Mouse (Mus musculus) frontal cortex, postnatal 25 days (tissue): ENCODE results near the gene Syt2.

ENCODE experiments used
- DNase-seq, 2 experiments: peaks; one replicate each; pipeline ENCODE4 v3.0.0; 2022; ENCODE audit warnings: low spot score in 2 of 2

Gene Syt2

GRCm38 (mm10) chr1:134741946-134742661 is 95.6 kb downstream of the Syt2 start:
- no peak for DNase-seq

DNA sequence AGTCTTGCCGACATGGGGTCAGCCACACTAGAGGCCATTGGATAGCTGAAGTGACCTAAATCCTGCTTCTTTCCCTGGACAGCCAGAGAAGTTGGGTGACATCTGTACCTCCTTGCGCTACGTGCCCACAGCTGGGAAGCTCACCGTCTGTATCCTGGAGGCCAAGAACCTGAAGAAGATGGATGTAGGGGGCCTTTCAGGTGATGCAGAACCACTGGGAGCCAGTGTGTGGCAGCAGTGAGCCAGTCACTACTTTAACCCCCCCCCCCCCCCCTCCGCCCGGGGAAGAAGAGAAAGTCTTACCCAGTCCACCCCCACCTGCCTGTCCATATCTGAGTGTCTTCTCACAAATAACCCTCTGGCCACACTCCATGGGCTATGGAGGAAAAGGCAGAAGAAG is 99.2 kb downstream of the Syt2 start:
- no peak for DNase-seq

- DNase-seq, result no peak
Observed at GRCm38 (mm10) chr1:134747236-134748174, 101.0 kb downstream of the Syt2 start.

DNA sequence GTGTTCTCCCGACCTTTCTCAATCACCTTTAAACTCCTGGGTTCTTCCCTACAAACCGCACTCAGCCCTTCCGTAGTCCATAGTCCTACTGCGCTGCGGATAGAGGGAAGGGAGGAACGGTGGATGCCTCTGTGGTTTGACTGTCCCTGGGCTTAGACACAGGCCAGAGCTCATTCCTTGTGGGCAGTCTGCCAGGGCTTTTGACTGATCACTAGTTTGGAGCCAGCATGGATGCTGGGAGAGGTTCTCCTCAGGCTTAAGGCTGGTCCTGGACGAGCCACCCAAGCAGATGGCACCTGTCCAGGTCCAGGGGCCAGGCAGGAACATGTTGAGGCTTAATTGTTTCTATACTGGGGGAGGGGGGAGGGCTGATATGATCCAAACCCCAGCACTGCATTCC is 103.4 kb downstream of the Syt2 start:
- no peak for DNase-seq

DNA sequence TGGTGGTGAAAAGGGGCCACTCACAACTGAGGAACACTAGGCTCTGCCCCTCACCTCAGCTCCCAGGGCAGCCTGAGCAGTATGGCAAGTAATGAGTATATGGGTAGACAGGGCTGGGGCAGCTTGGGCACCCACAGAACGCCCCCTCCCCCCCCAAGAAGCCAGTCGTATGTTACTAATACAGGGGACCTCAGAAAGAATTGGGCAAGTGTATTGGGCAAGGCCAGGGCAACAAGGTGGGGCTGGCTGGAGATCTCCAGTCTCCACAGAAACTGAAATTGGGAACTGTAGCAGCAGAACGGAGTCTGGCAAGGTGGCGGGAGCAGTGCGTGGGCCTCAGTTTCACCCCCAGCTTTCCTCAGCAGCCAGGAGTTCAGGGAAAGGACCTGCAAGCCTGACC is 106.0 kb downstream of the Syt2 start:
- DNase-seq, result no peak

- DNase-seq, result no peak
Observed at GRCm38 (mm10) chr1:134753751-134754630, 107.5 kb downstream of the Syt2 start.

DNA sequence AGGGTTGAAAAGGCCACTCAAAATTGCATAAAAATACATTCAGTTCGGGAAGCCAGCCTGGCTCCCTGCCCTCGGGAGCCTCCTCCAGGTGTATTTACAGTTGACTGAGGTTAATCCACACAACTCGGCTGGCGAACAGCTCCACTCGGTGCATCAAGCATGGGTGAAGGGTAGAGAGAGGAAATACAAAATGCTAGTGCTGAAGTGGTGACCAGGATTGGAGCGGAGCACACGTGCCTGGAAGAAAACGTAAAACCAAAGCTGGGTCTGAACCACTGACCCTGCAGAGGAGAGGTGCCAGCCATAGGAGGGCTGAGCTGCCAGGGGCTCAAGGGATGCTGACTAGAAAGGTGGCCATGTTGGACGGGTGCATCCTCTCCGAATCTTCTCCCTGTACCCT is 108.3 kb downstream of the Syt2 start:
- DNase-seq, result no peak

- DNase-seq, result no peak
Observed at GRCm38 (mm10) chr1:134755548-134756189, 109.2 kb downstream of the Syt2 start.

- DNase-seq, result no peak
Observed at GRCm38 (mm10) chr1:134756190-134756873, 109.9 kb downstream of the Syt2 start.

DNA sequence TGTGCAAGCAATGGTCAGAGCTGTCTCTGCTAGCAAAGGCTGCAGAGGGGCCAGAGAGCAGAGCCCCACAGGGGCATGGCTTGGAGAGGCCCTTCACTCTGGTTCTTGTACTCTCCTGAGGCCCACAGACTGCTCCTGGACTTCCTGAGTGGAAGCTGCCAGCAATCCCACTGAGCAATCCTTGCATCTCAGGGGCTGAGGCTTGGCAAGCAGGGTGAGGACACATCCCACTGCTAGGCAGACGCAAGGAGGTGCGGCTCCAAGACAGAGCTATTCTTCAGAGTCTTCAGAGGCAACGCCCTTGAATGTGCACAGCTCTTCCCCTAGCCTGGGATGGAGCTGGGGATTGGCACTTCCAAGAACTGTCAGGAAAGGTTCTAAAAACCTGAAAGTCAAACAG is 110.8 kb downstream of the Syt2 start:
- DNase-seq, result no peak

- DNase-seq, result no peak
Observed at GRCm38 (mm10) chr1:134759133-134759532, 112.7 kb downstream of the Syt2 start.

DNA sequence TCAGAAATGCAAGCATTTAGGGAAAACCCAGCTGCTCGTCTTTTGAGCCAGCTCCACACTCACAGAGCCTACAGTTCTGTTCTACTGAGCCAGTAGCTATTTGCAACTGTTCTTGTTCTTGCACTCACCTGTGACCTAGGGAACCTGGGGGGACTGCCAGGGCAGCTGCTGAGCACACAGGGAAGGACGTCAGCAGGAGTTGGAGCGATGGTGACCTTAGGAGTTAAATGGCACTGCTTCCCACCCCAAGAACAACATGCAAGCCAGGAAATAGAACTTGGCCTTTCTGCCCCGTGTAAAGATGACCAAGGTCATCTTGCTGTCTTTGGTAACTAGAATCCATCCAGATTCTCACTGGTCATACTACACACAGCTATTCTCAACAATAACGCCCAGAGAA is 114.2 kb downstream of the Syt2 start:
- no peak for DNase-seq

- no peak for DNase-seq
Observed at GRCm38 (mm10) chr1:134761534-134761933, 115.1 kb downstream of the Syt2 start.

DNA sequence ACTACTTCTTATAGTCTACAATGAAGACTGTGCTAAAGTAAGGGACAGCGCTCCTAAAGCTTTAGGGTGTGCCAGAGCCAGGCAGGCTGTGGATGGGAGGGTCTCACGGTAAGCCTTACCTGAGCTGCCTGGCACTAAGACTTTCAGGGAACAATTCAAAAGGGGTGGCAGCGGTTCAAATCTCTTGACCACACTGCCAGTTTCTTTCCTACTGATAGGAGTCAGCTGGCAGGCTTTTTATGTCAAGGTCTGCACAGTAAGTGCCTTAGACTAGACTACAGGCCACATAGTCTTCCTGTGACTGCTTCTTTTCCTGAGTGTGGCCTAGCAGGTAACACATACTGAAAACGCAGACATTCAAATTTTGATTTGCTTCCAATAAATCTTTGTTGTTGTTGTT is 116.8 kb downstream of the Syt2 start:
- DNase-seq, result no peak

DNA sequence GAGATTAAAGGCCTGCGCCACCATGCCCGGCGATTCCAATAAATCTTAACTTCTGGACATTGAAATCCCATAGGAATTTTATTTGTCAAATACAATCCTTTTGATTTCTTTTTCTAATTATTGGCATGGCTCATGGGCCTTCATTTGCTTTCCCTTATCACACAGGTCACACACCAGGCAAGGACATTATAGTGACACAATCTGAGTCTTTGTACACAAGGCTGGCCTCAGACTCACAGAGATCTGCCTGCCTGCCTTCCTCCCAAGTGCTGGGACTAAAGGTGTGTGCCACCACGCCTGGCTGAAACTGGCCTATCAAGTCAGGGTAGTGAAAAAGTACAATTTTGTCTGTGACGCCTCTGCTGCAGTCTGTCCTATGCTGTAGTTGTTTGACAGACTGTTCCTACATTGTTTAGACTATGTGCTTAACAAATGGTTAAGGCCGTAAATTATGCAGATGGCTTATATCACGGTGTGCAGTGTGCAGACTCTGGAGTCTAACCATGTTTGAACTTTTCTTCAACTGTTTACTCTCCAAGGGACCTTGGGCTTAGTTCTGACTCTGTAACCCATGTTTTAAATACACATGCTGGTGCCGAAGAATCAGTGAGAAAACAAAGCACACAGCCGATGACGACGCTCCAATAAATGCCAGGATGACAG is 117.4 kb downstream of the Syt2 start:
- no peak for DNase-seq

DNA sequence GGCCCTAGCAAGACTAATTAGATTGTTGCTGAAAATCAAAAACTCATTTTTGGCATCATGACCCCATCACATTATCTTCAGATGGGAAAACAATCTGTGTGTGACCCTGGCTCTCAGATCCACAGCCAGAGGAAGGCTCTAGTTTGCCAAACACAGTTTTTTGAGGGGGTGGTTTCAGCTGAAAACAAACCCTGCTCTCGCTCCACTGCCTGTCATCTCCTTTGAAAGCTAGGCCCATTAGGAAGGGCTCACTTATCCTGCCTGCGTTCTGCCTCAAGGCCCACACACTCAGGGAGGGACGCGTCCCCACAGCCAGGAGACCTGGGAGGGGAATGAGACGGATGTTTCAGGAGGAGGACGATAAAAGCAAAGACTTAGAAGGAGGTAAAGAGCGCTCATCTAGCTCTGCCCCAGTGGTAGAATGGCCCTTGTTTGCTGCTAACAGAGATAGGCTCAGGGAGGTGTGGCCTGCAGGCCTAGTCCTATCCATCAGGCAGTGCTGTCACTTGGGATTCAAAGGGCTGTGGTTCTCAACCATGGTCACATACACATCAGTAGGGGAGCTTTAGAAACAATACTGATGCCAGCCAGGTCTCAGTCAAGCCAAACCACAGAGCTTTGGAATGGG is 118.5 kb downstream of the Syt2 start:
- no peak for DNase-seq

DNA sequence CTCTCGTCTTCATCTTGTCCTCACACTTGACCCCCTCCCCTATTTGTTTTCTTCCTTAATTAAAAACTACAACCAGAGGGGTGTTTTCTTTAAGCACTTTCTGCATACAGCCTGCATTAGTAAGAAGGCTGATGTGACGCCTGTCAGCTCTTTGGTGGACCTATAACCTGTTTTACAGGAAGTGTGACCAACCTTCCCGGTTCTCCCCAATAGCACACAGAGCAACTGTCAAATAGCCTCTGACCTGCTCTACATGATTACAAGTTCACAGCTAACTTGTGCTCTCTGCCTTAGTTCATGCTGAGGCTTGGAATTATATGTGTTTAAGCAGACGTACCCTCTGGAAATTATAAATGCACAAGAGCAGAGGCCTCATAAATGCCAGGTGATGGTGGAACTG is 120.0 kb downstream of the Syt2 start:
- DNase-seq, result no peak

- no peak for DNase-seq
Observed at GRCm38 (mm10) chr1:134770312-134770711, 123.8 kb downstream of the Syt2 start.

- no peak for DNase-seq
Observed at GRCm38 (mm10) chr1:134771353-134771752, 124.9 kb downstream of the Syt2 start.

DNA sequence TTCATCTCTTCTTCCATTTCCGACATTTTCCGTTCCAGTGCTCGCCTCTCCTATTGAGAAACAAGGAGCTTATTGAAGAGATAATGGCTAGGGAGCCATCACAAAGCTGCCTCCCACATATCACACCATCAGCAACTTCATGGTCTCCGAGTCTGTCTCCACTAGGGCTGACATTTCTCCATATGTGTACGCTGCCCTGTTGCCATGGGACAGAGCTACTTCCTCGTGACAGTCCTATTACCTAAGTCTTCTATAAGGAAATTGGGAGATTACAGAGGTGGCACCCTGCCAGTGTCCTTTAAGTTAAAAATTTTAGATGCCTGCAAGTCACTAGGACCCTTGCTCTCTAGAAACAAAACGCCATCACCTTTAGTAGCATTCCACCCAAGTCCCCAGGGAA is 125.5 kb downstream of the Syt2 start:
- no peak for DNase-seq
